Mouse (Mus musculus): ENCODE measurements around the gene Dcun1d4.

- TF ChIP-seq CTCF (IDR thresholded peaks at IDR 0.05; ENCODE audit: extremely low read depth, insufficient read length, insufficient replicate concordance, low read depth, low read length) (no peak), POLR2A (IDR thresholded peaks at IDR 0.05; ENCODE audit: low read depth, low read length) (no peak)
These were observed 73.1 kb downstream of the Dcun1d4 start for GRCm38 (mm10) chr5:73553903-73554302.
